Mouse (Mus musculus): Measurements from ENCODE around the gene Rnps1. TPM values are rescaled to one million over a fixed set of nuclear protein-coding genes. Genes with fewer than 3 reads are reported as not detected.
"Not testable (repeated sequence)": the region's sequence is repeated elsewhere in the genome, so short reads cannot be mapped to it uniquely, and the experiment has no call there.

Gene Rnps1
- polyA plus RNA-seq, 1 experiment: 76.9 TPM

- Histone ChIP-seq H3K36me3 (ENCODE audit: control insufficient read depth, insufficient read depth, low read length) (peaks cover 2% of the 10 kb centered on the region), H3K27me3 (replicated peaks; ENCODE audit: control insufficient read depth, insufficient read depth, low read length) (no peaks in the 10 kb centered on the region), H3K4me3 (ENCODE audit: insufficient read depth, low read depth, low read length) (peak overlapping the region; percentile 75), H3K4me1 (ENCODE audit: control insufficient read depth, insufficient read depth, low read length) (peaks cover 13% of the 10 kb centered on the region; the same call in 1 of the 2 replicates), H3K27ac (ENCODE audit: insufficient read depth, low read depth, low read length) (peak overlapping the region; percentile 73; the same call in 1 of the 2 replicates)
- no peak for TF ChIP-seq CTCF (conservative IDR thresholded peaks at IDR 0.05; ENCODE audit: insufficient read depth, insufficient read length, low read depth, low read length)
- no peak for TF ChIP-seq POLR2A (IDR thresholded peaks at IDR 0.05; ENCODE audit: low read depth, low read length)
- under 1% methylated on average over 21 of the region's 21 CpGs for WGBS
- DNase-seq: no peak
Measured at GRCm38 (mm10) chr17:24415011-24415410, 646 bp downstream of the Rnps1 start.

GRCm38 (mm10) chr17:24416051-24416652 is 1.8 kb downstream of the Rnps1 start:
- TF ChIP-seq POLR2A (IDR thresholded peaks at IDR 0.05; ENCODE audit: low read depth, low read length): no peak
- TF ChIP-seq CTCF (conservative IDR thresholded peaks at IDR 0.05; ENCODE audit: insufficient read depth, insufficient read length, low read depth, low read length): no peak
- peak; percentile 30 for DNase-seq
- peaks cover 13% of the 10 kb centered on the region; the same call in 1 of the 2 replicates for H3K4me1 ChIP-seq (ENCODE audit: control insufficient read depth, insufficient read depth, low read length)
- H3K4me3 ChIP-seq (ENCODE audit: insufficient read depth, low read depth, low read length): no peak overlapping the region
- H3K36me3 ChIP-seq (ENCODE audit: control insufficient read depth, insufficient read depth, low read length): peaks cover 3% of the 10 kb centered on the region
- H3K27me3 ChIP-seq (replicated peaks; ENCODE audit: control insufficient read depth, insufficient read depth, low read length): no peaks in the 10 kb centered on the region
- 67% methylated on average over 3 of the region's 3 CpGs for WGBS
- H3K27ac ChIP-seq (ENCODE audit: insufficient read depth, low read depth, low read length): no peak overlapping the region

- TF ChIP-seq POLR2A (IDR thresholded peaks at IDR 0.05; ENCODE audit: low read depth, low read length) (no peak), CTCF (conservative IDR thresholded peaks at IDR 0.05; ENCODE audit: insufficient read depth, insufficient read length, low read depth, low read length) (no peak)
- no peaks in the 10 kb centered on the region for H3K27me3 ChIP-seq (replicated peaks; ENCODE audit: control insufficient read depth, insufficient read depth, low read length)
- peaks cover 5% of the 10 kb centered on the region for H3K36me3 ChIP-seq (ENCODE audit: control insufficient read depth, insufficient read depth, low read length)
- DNase-seq: no peak
- no peak overlapping the region for H3K27ac ChIP-seq (ENCODE audit: insufficient read depth, low read depth, low read length)
- WGBS: 77% methylated on average over 4 of the region's 4 CpGs
- H3K4me1 ChIP-seq (ENCODE audit: control insufficient read depth, insufficient read depth, low read length): peaks cover 3% of the 10 kb centered on the region; the same call in 1 of the 2 replicates
- H3K4me3 ChIP-seq (ENCODE audit: insufficient read depth, low read depth, low read length): no peak overlapping the region
Measured at GRCm38 (mm10) chr17:24423114-24423513, 8.7 kb downstream of the Rnps1 start.

- no peak for DNase-seq
- Histone ChIP-seq H3K4me3 (ENCODE audit: insufficient read depth, low read depth, low read length) (no peak overlapping the region), H3K36me3 (ENCODE audit: control insufficient read depth, insufficient read depth, low read length) (peaks cover 5% of the 10 kb centered on the region), H3K4me1 (ENCODE audit: control insufficient read depth, insufficient read depth, low read length) (peaks cover 11% of the 10 kb centered on the region; the same call in 1 of the 2 replicates), H3K27me3 (replicated peaks; ENCODE audit: control insufficient read depth, insufficient read depth, low read length) (no peaks in the 10 kb centered on the region), H3K27ac (ENCODE audit: insufficient read depth, low read depth, low read length) (no peak overlapping the region)
- TF ChIP-seq POLR2A (IDR thresholded peaks at IDR 0.05; ENCODE audit: low read depth, low read length): no peak
- TF ChIP-seq CTCF (conservative IDR thresholded peaks at IDR 0.05; ENCODE audit: insufficient read depth, insufficient read length, low read depth, low read length): no peak
- 91% methylated on average over 5 of the region's 5 CpGs for WGBS
Measured at GRCm38 (mm10) chr17:24424489-24424888, 10.1 kb downstream of the Rnps1 start.

- WGBS: 94% methylated on average over 6 of the region's 8 CpGs
- not testable (repeated sequence) for H3K36me3 ChIP-seq (ENCODE audit: control insufficient read depth, insufficient read depth, low read length); H3K4me3 ChIP-seq (ENCODE audit: insufficient read depth, low read depth, low read length); H3K27ac ChIP-seq (ENCODE audit: insufficient read depth, low read depth, low read length); H3K27me3 ChIP-seq (replicated peaks; ENCODE audit: control insufficient read depth, insufficient read depth, low read length); DNase-seq
- H3K4me1 ChIP-seq (ENCODE audit: control insufficient read depth, insufficient read depth, low read length): peaks cover 13% of the 10 kb centered on the region; the same call in 1 of the 2 replicates
Measured at GRCm38 (mm10) chr17:24425326-24425725, 11.0 kb downstream of the Rnps1 start.

GRCm38 (mm10) chr17:24425905-24426304 is 11.5 kb downstream of the Rnps1 start:
- H3K4me1 ChIP-seq (ENCODE audit: control insufficient read depth, insufficient read depth, low read length): peaks cover 13% of the 10 kb centered on the region; the same call in 1 of the 2 replicates
- no peak overlapping the region for H3K4me3 ChIP-seq (ENCODE audit: insufficient read depth, low read depth, low read length)
- TF ChIP-seq CTCF (conservative IDR thresholded peaks at IDR 0.05; ENCODE audit: insufficient read depth, insufficient read length, low read depth, low read length) (no peak), POLR2A (IDR thresholded peaks at IDR 0.05; ENCODE audit: low read depth, low read length) (no peak)
- WGBS: 91% methylated on average over 7 of the region's 7 CpGs
- no peak for DNase-seq
- H3K27me3 ChIP-seq (replicated peaks; ENCODE audit: control insufficient read depth, insufficient read depth, low read length): no peaks in the 10 kb centered on the region
- peaks cover 3% of the 10 kb centered on the region; the same call in 1 of the 2 replicates for H3K36me3 ChIP-seq (ENCODE audit: control insufficient read depth, insufficient read depth, low read length)
- peak overlapping the region; percentile 37 for H3K27ac ChIP-seq (ENCODE audit: insufficient read depth, low read depth, low read length)

- Histone ChIP-seq H3K27ac (ENCODE audit: insufficient read depth, low read depth, low read length) (peak within 1 kb of the TSS; percentile 93), H3K27me3 (replicated peaks; ENCODE audit: control insufficient read depth, insufficient read depth, low read length) (no peaks in the 10 kb centered on the region), H3K36me3 (ENCODE audit: control insufficient read depth, insufficient read depth, low read length) (no peaks in the 10 kb centered on the region; the same call in 1 of the 2 replicates), H3K4me3 (ENCODE audit: insufficient read depth, low read depth, low read length) (peak within 1 kb of the TSS; percentile 79), H3K4me1 (ENCODE audit: control insufficient read depth, insufficient read depth, low read length) (peaks cover 13% of the 10 kb centered on the region; the same call in 1 of the 2 replicates)
- TF ChIP-seq CTCF (conservative IDR thresholded peaks at IDR 0.05; ENCODE audit: insufficient read depth, insufficient read length, low read depth, low read length) (no peak), POLR2A (IDR thresholded peaks at IDR 0.05; ENCODE audit: low read depth, low read length) (peak; percentile 93)
- DNase-seq: peak; percentile 99
- under 1% methylated on average over 48 of the region's 48 CpGs for WGBS
Measured at GRCm38 (mm10) chr17:24426471-24427169, 12.3 kb downstream of the Rnps1 start, which contains the start of gene Eci1. Gene Eci1, plus strand, starts transcription at chr17:24426641.

Data from kidney, adult 2 months (tissue).